Mouse (Mus musculus): ENCODE measurements around the gene Chek2. TPM values are rescaled to one million over a fixed set of nuclear protein-coding genes. Genes with fewer than 3 reads are reported as not detected.

Chek2 gene
- total RNA-seq, 1 experiment, result 43.4 TPM

DNA sequence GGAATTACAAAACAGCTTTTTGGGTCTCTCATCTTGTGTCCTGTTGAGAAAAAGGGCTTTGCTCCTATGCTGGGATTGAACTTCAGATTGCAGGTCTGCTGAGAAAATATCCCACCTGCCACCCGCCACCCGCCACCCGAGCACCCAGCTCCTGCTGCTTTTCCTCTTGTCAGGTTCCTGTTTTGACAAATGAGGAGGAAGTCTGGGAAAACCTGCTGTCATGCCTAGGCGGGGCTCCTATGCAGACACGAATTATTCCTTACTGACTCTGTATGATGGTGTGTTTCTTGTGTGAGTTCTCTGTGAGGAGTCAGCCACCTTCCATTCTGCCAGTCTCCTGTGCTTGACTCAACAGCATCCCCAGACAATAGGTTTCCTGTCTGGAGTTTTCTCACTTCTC is 20.7 kb downstream of the Chek2 start:
- H3K4me3 ChIP-seq (ENCODE audit: insufficient read depth in 1 of 2, low read depth in 1 of 2, low read length in 2 of 2, poor library complexity in 1 of 2, severe bottlenecking in 1 of 2), result no peak overlapping the region
- DNase-seq (ENCODE audit: low read depth, low spot score), result no peak
- no peak overlapping the region for H3K27ac ChIP-seq (ENCODE audit: insufficient read depth, low read depth, low read length, poor library complexity, severe bottlenecking)
- peaks cover 31% of the 10 kb centered on the region for H3K36me3 ChIP-seq (ENCODE audit: control insufficient read depth, insufficient read depth, low read length, poor library complexity, severe bottlenecking)
- H3K9me3 ChIP-seq (ENCODE audit: control insufficient read depth, insufficient read depth, low read depth, low read length), result no peaks in the 10 kb centered on the region
- H3K9ac ChIP-seq (ENCODE audit: insufficient read depth, low read depth, low read length, poor library complexity, severe bottlenecking), result no peak overlapping the region
- TF ChIP-seq MAFK (IDR thresholded peaks at IDR 0.05; ENCODE audit: insufficient read depth, low read depth, low read length) (no peak), ZC3H11A (IDR thresholded peaks at IDR 0.05; ENCODE audit: borderline replicate concordance, low read depth, low read length) (no peak), HCFC1 (IDR thresholded peaks at IDR 0.05; ENCODE audit: borderline replicate concordance, insufficient read depth, low read length) (no peak), CHD2 (IDR thresholded peaks at IDR 0.05; ENCODE audit: low read depth, low read length) (no peak), ZNF384 (IDR thresholded peaks at IDR 0.05; ENCODE audit: low read depth, low read length) (no peak)
- in situ Hi-C loops (cut with MboI; ENCODE audit: low sequenced_read_pairs in 2 of 2, unreplicated experiment in 2 of 2), result no loop called here
- H3K4me1 ChIP-seq (ENCODE audit: control insufficient read depth in 2 of 2, insufficient read depth in 2 of 2, low read length in 2 of 2, poor library complexity in 1 of 2), result peaks cover 0 to 4% of the 10 kb centered on the region in 2 experiments; a peak in 1 of 4 replicates

- Histone ChIP-seq H3K27ac (ENCODE audit: insufficient read depth, low read depth, low read length, poor library complexity, severe bottlenecking) (no peak overlapping the region), H3K4me3 (ENCODE audit: insufficient read depth in 1 of 2, low read depth in 1 of 2, low read length in 2 of 2, poor library complexity in 1 of 2, severe bottlenecking in 1 of 2) (no peak overlapping the region), H3K4me1 (ENCODE audit: control insufficient read depth in 2 of 2, insufficient read depth in 2 of 2, low read length in 2 of 2, poor library complexity in 1 of 2) (no peaks in the 10 kb centered on the region), H3K9me3 (ENCODE audit: control insufficient read depth, insufficient read depth, low read depth, low read length) (no peaks in the 10 kb centered on the region), H3K9ac (ENCODE audit: insufficient read depth, low read depth, low read length, poor library complexity, severe bottlenecking) (no peak overlapping the region), H3K36me3 (ENCODE audit: control insufficient read depth, insufficient read depth, low read length, poor library complexity, severe bottlenecking) (peaks cover 34% of the 10 kb centered on the region)
- no peak for TF ChIP-seq MAFK (IDR thresholded peaks at IDR 0.05; ENCODE audit: insufficient read depth, low read depth, low read length)
- no peak for TF ChIP-seq ZC3H11A (IDR thresholded peaks at IDR 0.05; ENCODE audit: borderline replicate concordance, low read depth, low read length)
- no peak for TF ChIP-seq ZNF384 (IDR thresholded peaks at IDR 0.05; ENCODE audit: low read depth, low read length)
- no peak for TF ChIP-seq HCFC1 (IDR thresholded peaks at IDR 0.05; ENCODE audit: borderline replicate concordance, insufficient read depth, low read length)
- no peak for TF ChIP-seq CHD2 (IDR thresholded peaks at IDR 0.05; ENCODE audit: low read depth, low read length)
- in situ Hi-C loops (cut with MboI; ENCODE audit: low sequenced_read_pairs in 2 of 2, unreplicated experiment in 2 of 2), result no loop called here
- DNase-seq (ENCODE audit: low read depth, low spot score), result no peak
These were observed 28.7 kb downstream of the Chek2 start for GRCm38 (mm10) chr5:110868460-110868859.

DNA sequence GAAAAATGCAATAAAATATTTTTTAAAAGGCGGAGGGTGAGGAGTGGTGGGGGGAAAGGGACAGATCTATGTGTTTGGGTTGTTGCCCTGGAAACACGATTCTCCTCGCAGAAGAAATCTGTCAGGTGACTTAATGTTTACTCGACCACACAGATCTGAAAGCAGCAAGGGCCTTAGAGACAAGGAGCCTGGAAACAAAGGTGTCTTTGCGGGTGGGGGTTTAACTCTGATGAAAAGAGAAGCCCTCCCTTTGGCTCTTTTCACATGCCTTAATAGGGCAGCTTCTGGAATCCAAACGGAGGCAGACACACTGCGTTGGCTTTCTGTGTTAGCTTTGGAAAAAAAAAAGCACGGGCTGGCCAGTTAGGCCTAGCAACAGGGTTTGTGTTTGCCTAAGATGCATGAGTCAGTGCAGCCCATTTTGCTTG is 29.5 kb downstream of the Chek2 start:
- H3K36me3 ChIP-seq (ENCODE audit: control insufficient read depth, insufficient read depth, low read length, poor library complexity, severe bottlenecking), result peaks cover 32% of the 10 kb centered on the region
- in situ Hi-C loops (cut with MboI; ENCODE audit: low sequenced_read_pairs in 2 of 2, unreplicated experiment in 2 of 2), result no loop called here
- H3K9ac ChIP-seq (ENCODE audit: insufficient read depth, low read depth, low read length, poor library complexity, severe bottlenecking), result no peak overlapping the region
- no peak for DNase-seq (ENCODE audit: low read depth, low spot score)
- TF ChIP-seq ZC3H11A (IDR thresholded peaks at IDR 0.05; ENCODE audit: borderline replicate concordance, low read depth, low read length), result no peak
- no peak for TF ChIP-seq CHD2 (IDR thresholded peaks at IDR 0.05; ENCODE audit: low read depth, low read length)
- TF ChIP-seq ZNF384 (IDR thresholded peaks at IDR 0.05; ENCODE audit: low read depth, low read length), result no peak
- no peak for TF ChIP-seq MAFK (IDR thresholded peaks at IDR 0.05; ENCODE audit: insufficient read depth, low read depth, low read length)
- no peak for TF ChIP-seq HCFC1 (IDR thresholded peaks at IDR 0.05; ENCODE audit: borderline replicate concordance, insufficient read depth, low read length)
- H3K4me1 ChIP-seq (ENCODE audit: control insufficient read depth in 2 of 2, insufficient read depth in 2 of 2, low read length in 2 of 2, poor library complexity in 1 of 2), result no peaks in the 10 kb centered on the region
- H3K4me3 ChIP-seq (ENCODE audit: insufficient read depth in 1 of 2, low read depth in 1 of 2, low read length in 2 of 2, poor library complexity in 1 of 2, severe bottlenecking in 1 of 2), result no peak overlapping the region
- no peak overlapping the region for H3K27ac ChIP-seq (ENCODE audit: insufficient read depth, low read depth, low read length, poor library complexity, severe bottlenecking)
- H3K9me3 ChIP-seq (ENCODE audit: control insufficient read depth, insufficient read depth, low read depth, low read length), result no peaks in the 10 kb centered on the region

DNA sequence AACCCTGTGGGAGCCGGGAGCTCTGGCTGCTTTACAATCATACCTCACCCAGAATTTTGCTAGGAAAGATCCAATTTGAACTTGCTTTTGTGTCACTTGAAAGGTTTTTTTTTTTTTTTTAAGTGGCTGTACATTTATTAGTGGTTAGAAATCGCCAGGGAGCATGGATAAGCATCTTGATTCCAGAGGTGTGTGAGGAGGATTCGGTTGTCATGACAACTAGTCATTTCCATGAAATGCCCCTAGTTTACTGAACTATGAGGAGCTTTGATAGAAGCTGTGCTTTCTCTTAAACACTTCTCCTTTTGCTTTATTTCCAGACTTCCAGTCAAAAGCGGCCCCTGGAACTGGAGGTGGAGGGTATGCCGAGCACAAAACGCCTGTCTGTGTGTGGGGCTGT is 33.4 kb downstream of the Chek2 start:
- no peak overlapping the region for H3K4me3 ChIP-seq (ENCODE audit: insufficient read depth in 1 of 2, low read depth in 1 of 2, low read length in 2 of 2, poor library complexity in 1 of 2, severe bottlenecking in 1 of 2)
- peaks cover 31% of the 10 kb centered on the region for H3K36me3 ChIP-seq (ENCODE audit: control insufficient read depth, insufficient read depth, low read length, poor library complexity, severe bottlenecking)
- TF ChIP-seq ZC3H11A (IDR thresholded peaks at IDR 0.05; ENCODE audit: borderline replicate concordance, low read depth, low read length) (no peak), MAFK (IDR thresholded peaks at IDR 0.05; ENCODE audit: insufficient read depth, low read depth, low read length) (no peak), ZNF384 (IDR thresholded peaks at IDR 0.05; ENCODE audit: low read depth, low read length) (no peak), HCFC1 (IDR thresholded peaks at IDR 0.05; ENCODE audit: borderline replicate concordance, insufficient read depth, low read length) (no peak), CHD2 (IDR thresholded peaks at IDR 0.05; ENCODE audit: low read depth, low read length) (no peak)
- H3K9me3 ChIP-seq (ENCODE audit: control insufficient read depth, insufficient read depth, low read depth, low read length), result no peaks in the 10 kb centered on the region
- in situ Hi-C loops (cut with MboI; ENCODE audit: low sequenced_read_pairs in 2 of 2, unreplicated experiment in 2 of 2), result no loop called here
- no peak overlapping the region for H3K27ac ChIP-seq (ENCODE audit: insufficient read depth, low read depth, low read length, poor library complexity, severe bottlenecking)
- peaks cover 5% of the 10 kb centered on the region in 2 experiments; a peak in 2 of 4 replicates for H3K4me1 ChIP-seq (ENCODE audit: control insufficient read depth in 2 of 2, insufficient read depth in 2 of 2, low read length in 2 of 2, poor library complexity in 1 of 2)
- no peak overlapping the region for H3K9ac ChIP-seq (ENCODE audit: insufficient read depth, low read depth, low read length, poor library complexity, severe bottlenecking)
- no peak for DNase-seq (ENCODE audit: low read depth, low spot score)

- TF ChIP-seq ZC3H11A (IDR thresholded peaks at IDR 0.05; ENCODE audit: borderline replicate concordance, low read depth, low read length), result no peak
- TF ChIP-seq MAFK (IDR thresholded peaks at IDR 0.05; ENCODE audit: insufficient read depth, low read depth, low read length), result no peak
- no peak for TF ChIP-seq CHD2 (IDR thresholded peaks at IDR 0.05; ENCODE audit: low read depth, low read length)
- TF ChIP-seq ZNF384 (IDR thresholded peaks at IDR 0.05; ENCODE audit: low read depth, low read length), result no peak
- no peak for TF ChIP-seq HCFC1 (IDR thresholded peaks at IDR 0.05; ENCODE audit: borderline replicate concordance, insufficient read depth, low read length)
- DNase-seq (ENCODE audit: low read depth, low spot score), result no peak
- H3K36me3 ChIP-seq (ENCODE audit: control insufficient read depth, insufficient read depth, low read length, poor library complexity, severe bottlenecking), result peaks cover 25% of the 10 kb centered on the region
These were observed 34.9 kb downstream of the Chek2 start for GRCm38 (mm10) chr5:110874711-110875110.

More at GRCm38 (mm10) chr5:110874711-110875110, 34.9 kb downstream of the Chek2 start:
- Histone ChIP-seq H3K4me3 (ENCODE audit: insufficient read depth in 1 of 2, low read depth in 1 of 2, low read length in 2 of 2, poor library complexity in 1 of 2, severe bottlenecking in 1 of 2) (no peak overlapping the region), H3K9ac (ENCODE audit: insufficient read depth, low read depth, low read length, poor library complexity, severe bottlenecking) (no peak overlapping the region), H3K27ac (ENCODE audit: insufficient read depth, low read depth, low read length, poor library complexity, severe bottlenecking) (no peak overlapping the region), H3K4me1 (ENCODE audit: control insufficient read depth in 2 of 2, insufficient read depth in 2 of 2, low read length in 2 of 2, poor library complexity in 1 of 2) (peaks cover 5% of the 10 kb centered on the region in 2 experiments; a peak in 2 of 4 replicates), H3K9me3 (ENCODE audit: control insufficient read depth, insufficient read depth, low read depth, low read length) (no peaks in the 10 kb centered on the region)
- in situ Hi-C loops (cut with MboI; ENCODE audit: low sequenced_read_pairs in 2 of 2, unreplicated experiment in 2 of 2), result no loop called here
